Mouse (Mus musculus): ENCODE results near the gene Zfhx2. TPM values are rescaled to one million over a fixed set of nuclear protein-coding genes. Genes with fewer than 3 reads are reported as not detected.
"Not testable (repeated sequence)": the region's sequence is repeated elsewhere in the genome, so short reads cannot be mapped to it uniquely, and the experiment has no call there.

Zfhx2 gene
- total and polyA plus RNA-seq, 3 experiments: 0.42 to 3.2 TPM; not detected in 1

DNA sequence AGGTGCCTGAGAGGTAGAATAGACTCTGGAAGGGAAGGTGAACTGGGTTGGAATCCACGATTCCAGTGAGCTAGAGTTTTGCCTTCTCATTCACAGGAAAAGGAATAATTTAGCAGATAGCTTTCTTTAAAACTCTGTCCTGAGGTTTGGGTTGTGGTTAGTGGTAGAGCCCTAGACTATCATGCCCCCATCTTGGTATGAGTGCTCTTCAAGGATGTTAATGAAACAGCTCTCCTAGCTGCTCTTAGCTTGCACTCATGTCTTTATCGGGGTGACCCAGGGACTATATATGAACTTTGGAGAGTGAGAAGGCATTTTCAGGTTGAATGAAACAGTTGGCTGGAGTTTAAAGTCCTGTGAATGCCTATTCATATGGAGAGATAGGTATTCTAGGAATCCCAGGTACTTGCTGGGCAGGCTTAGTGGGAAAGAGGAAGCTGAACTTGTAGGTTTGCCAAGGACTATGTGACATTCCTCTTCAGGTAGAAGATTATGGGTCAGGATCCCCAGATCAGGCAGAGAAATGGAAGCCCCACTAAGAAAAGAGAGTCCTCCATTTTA is 44.1 kb downstream of the Zfhx2 start:
- Histone ChIP-seq H3K4me3 (ENCODE audit: control insufficient read depth in 1 of 2, insufficient read depth in 1 of 2, low read depth in 2 of 2, low read length in 2 of 2) (no peak overlapping the region), H3K79me2 (ENCODE audit: control insufficient read depth, insufficient read depth, low read length, poor library complexity) (no peaks in the 10 kb centered on the region), H3K36me3 (ENCODE audit: control insufficient read depth in 1 of 2, insufficient read depth in 2 of 2, low read length in 2 of 2) (peaks cover 0 to 3% of the 10 kb centered on the region in 2 experiments; a peak in 1 of 4 replicates), H3K4me1 (ENCODE audit: control insufficient read depth in 1 of 2, insufficient read depth in 2 of 2, low read length in 2 of 2) (no peaks in the 10 kb centered on the region), H3K27me3 (ENCODE audit: control insufficient read depth in 1 of 2, insufficient read depth in 2 of 2, low read length in 2 of 2) (no peaks in the 10 kb centered on the region), H3K9ac (ENCODE audit: control insufficient read depth, low read depth, low read length, poor library complexity, severe bottlenecking) (no peak overlapping the region), H3K27ac (ENCODE audit: control insufficient read depth, low read depth, low read length) (no peak overlapping the region), H3K9me3 (replicated peaks; ENCODE audit: insufficient read depth, low read length) (no peaks in the 10 kb centered on the region)
- no peak for DNase-seq (ENCODE audit: low read depth, low spot score)
- TF ChIP-seq MAZ (IDR thresholded peaks at IDR 0.05; ENCODE audit: low read depth, low read length) (no peak), ZNF384 (IDR thresholded peaks at IDR 0.05; ENCODE audit: low read depth, low read length) (no peak), CHD1 (IDR thresholded peaks at IDR 0.05; ENCODE audit: low read depth, low read length) (no peak), GABPA (IDR thresholded peaks at IDR 0.05; ENCODE audit: low read depth, low read length) (no peak), EP300 (IDR thresholded peaks at IDR 0.05; ENCODE audit: low read depth in 1 of 2, low read length in 2 of 2) (no peak), MXI1 (IDR thresholded peaks at IDR 0.05; ENCODE audit: low read depth, low read length) (no peak), MYC (IDR thresholded peaks at IDR 0.05; ENCODE audit: low read depth, low read length) (no peak), POLR2AphosphoS5 (IDR thresholded peaks at IDR 0.05; ENCODE audit: borderline replicate concordance, low read depth, low read length) (no peak), ZKSCAN1 (IDR thresholded peaks at IDR 0.05; ENCODE audit: low read depth, low read length) (no peak), ZMIZ1 (IDR thresholded peaks at IDR 0.05; ENCODE audit: low read depth, low read length) (no peak), UBTF (IDR thresholded peaks at IDR 0.05; ENCODE audit: borderline replicate concordance, insufficient read depth, low read depth, low read length) (no peak), ELF1 (IDR thresholded peaks at IDR 0.05; ENCODE audit: low read depth, low read length) (no peak), SMC3 (IDR thresholded peaks at IDR 0.05; ENCODE audit: low read depth, low read length) (no peak), ETS1 (IDR thresholded peaks at IDR 0.05; ENCODE audit: low read depth, low read length) (no peak), CHD2 (IDR thresholded peaks at IDR 0.05; ENCODE audit: low read length) (no peak), NELFE (IDR thresholded peaks at IDR 0.05; ENCODE audit: low read depth, low read length) (no peak), KAT2A (conservative IDR thresholded peaks at IDR 0.05; ENCODE audit: low read depth, low read length) (no peak)

- not testable (repeated sequence) for H3K27me3 ChIP-seq (ENCODE audit: control insufficient read depth in 1 of 2, insufficient read depth in 2 of 2, low read length in 2 of 2); H3K36me3 ChIP-seq (ENCODE audit: control insufficient read depth in 1 of 2, insufficient read depth in 2 of 2, low read length in 2 of 2); H3K27ac ChIP-seq (ENCODE audit: control insufficient read depth, low read depth, low read length); H3K4me1 ChIP-seq (ENCODE audit: control insufficient read depth in 1 of 2, insufficient read depth in 2 of 2, low read length in 2 of 2); H3K9me3 ChIP-seq (replicated peaks; ENCODE audit: insufficient read depth, low read length); H3K4me3 ChIP-seq (ENCODE audit: control insufficient read depth in 1 of 2, insufficient read depth in 1 of 2, low read depth in 2 of 2, low read length in 2 of 2); H3K9ac ChIP-seq (ENCODE audit: control insufficient read depth, low read depth, low read length, poor library complexity, severe bottlenecking); H3K79me2 ChIP-seq (ENCODE audit: control insufficient read depth, insufficient read depth, low read length, poor library complexity)
- peak; percentile 54 for DNase-seq (ENCODE audit: low read depth, low spot score)
- peak; percentile 87 for TF ChIP-seq ZNF384 (IDR thresholded peaks at IDR 0.05; ENCODE audit: low read depth, low read length)
Observed at GRCm38 (mm10) chr14:55043694-55044093, 48.4 kb downstream of the Zfhx2 start.

All from MEL (cell line).